Mouse (Mus musculus) midbrain, postnatal 0 days (tissue): ENCODE data around the gene Sval2. TPM values are rescaled to one million over a fixed set of nuclear protein-coding genes. Genes with fewer than 3 reads are reported as not detected.

Experiments used
- ATAC-seq: fragments of 200-750 bp; cut with Nextera tagmentation; 2 replicates; pipeline ENCODE4 v1.8.0; 2017; ENCODE audit warnings: moderate number of reproducible peaks, mild to moderate bottlenecking, moderate TSS enrichment, moderate library complexity; ENCODE audit not compliant: low FRiP score
- DNase-seq: peaks from one replicate; pipeline ENCODE4 v3.0.0-alpha.2; 2015; ENCODE audit warnings: low spot score
- H3K27ac ChIP-seq: fragments of 300-500 bp; sonication (generic); 2 replicates; pipeline ENCODE4 v1.5.1; 2014; ENCODE audit warnings: low read depth, mild to moderate bottlenecking, low read length, mixed read lengths
- H3K27me3 ChIP-seq: fragments of 300-500 bp; sonication (generic); 2 replicates; pipeline ENCODE4 v1.6.1; 2014; ENCODE audit warnings: low read length, control low read depth, mixed read lengths; ENCODE audit not compliant: insufficient read depth
- H3K36me3 ChIP-seq: fragments of 300-500 bp; sonication (generic); 2 replicates; pipeline ENCODE4 v1.6.1; 2014; ENCODE audit warnings: low read length, control low read depth, mixed read lengths; ENCODE audit not compliant: insufficient read depth
- H3K4me1 ChIP-seq: fragments of 300-500 bp; sonication (generic); 2 replicates; pipeline ENCODE4 v1.6.1; 2014; ENCODE audit warnings: mild to moderate bottlenecking, control low read depth, antibody characterized with exemption, low read length, mixed read lengths; ENCODE audit not compliant: insufficient read depth
- H3K4me2 ChIP-seq: fragments of 300-500 bp; sonication (generic); 2 replicates; pipeline ENCODE4 v1.6.1; 2014; ENCODE audit warnings: low read depth, mild to moderate bottlenecking, low read length, mixed read lengths; ENCODE audit not compliant: poor library complexity, severe bottlenecking
- H3K4me3 ChIP-seq: fragments of 300-500 bp; sonication (generic); 2 replicates; pipeline ENCODE4 v1.5.1; 2014; ENCODE audit warnings: low read depth, mild to moderate bottlenecking, low read length, moderate library complexity
- H3K9ac ChIP-seq: fragments of 300-500 bp; sonication (generic); replicated peaks from 2 replicates; pipeline ENCODE4 v1.6.1; 2014; ENCODE audit warnings: mild to moderate bottlenecking, low read length, moderate library complexity, mixed read lengths; ENCODE audit not compliant: poor library complexity, severe bottlenecking
- H3K9me3 ChIP-seq: fragments of 300-500 bp; sonication (generic); 2 replicates; pipeline ENCODE4 v1.6.1; 2016; ENCODE audit warnings: low read length, control low read depth
- CTCF ChIP-seq: IDR thresholded peaks from 2 replicates; pipeline ENCODE4 v1.5.1; 2016; ENCODE audit warnings: antibody characterized with exemption, mild to moderate bottlenecking
- WGBS: fragments of 180-500 bp; shearing (Covaris S2); extraction: QIAGEN DNeasy Blood & Tissue Kit; methylation state at CpG from one replicate; pipeline ENCODE4 v1.1.7; 2014; 5-methylcytosine and 5-hydroxymethylcytosine counted together
- polyA plus RNA-seq: library from polyadenylated mRNA; unstranded; fragments of >200 nt; fragmentation: Nextera tagmentation; extraction: Ambion mirVana; gene quantifications from 2 replicates; pipeline ENCODE4 v1.2.1, GENCODE M21; 2015
- total RNA-seq: library from RNA; depleted of rRNA; stranded (reverse); fragments of >200 nt; gene quantifications from 2 replicates; pipeline ENCODE4 v1.2.3, GENCODE M21; 2014; rRNA removed

The Sval2 gene
- total RNA-seq (not detected in 2 replicates), polyA plus RNA-seq (not detected in 2 replicates)

- Histone ChIP-seq H3K27me3 (no peaks in the 10 kb centered on the region), H3K9ac (no peak within 1 kb of the TSS), H3K9me3 (no peaks in the 10 kb centered on the region), H3K27ac (no peak within 1 kb of the TSS), H3K4me2 (no peak within 1 kb of the TSS), H3K36me3 (no peaks in the 10 kb centered on the region), H3K4me1 (no peaks in the 10 kb centered on the region), H3K4me3 (no peak within 1 kb of the TSS)
- DNase-seq (no peak), ATAC-seq (no peak)
- WGBS: 88% methylated on average over 3 of the region's 3 CpGs
- no peak for TF ChIP-seq CTCF
Measured at GRCm38 (mm10) chr6:41852689-41853088, at the start of gene Sval2. TSS of gene Sval2 (plus strand) at chr6:41852989.

- H3K4me3 ChIP-seq: no peak overlapping the region
- ATAC-seq (no peak), DNase-seq (no peak)
- H3K27ac ChIP-seq: no peak overlapping the region
- no peak for TF ChIP-seq CTCF
- H3K9me3 ChIP-seq: no peaks in the 10 kb centered on the region
- H3K27me3 ChIP-seq: no peaks in the 10 kb centered on the region
- H3K4me1 ChIP-seq: no peaks in the 10 kb centered on the region
- H3K36me3 ChIP-seq: no peaks in the 10 kb centered on the region
- H3K9ac ChIP-seq: no peak overlapping the region
- H3K4me2 ChIP-seq: no peak overlapping the region
Measured at GRCm38 (mm10) chr6:41824086-41824485, 28.7 kb upstream of the Sval2 start.

GRCm38 (mm10) chr6:41829516-41829915 lies 23.3 kb upstream of the Sval2 start:
- ATAC-seq: no peak
- Histone ChIP-seq H3K27ac (no peak overlapping the region), H3K36me3 (no peaks in the 10 kb centered on the region), H3K9me3 (no peaks in the 10 kb centered on the region), H3K4me1 (no peaks in the 10 kb centered on the region), H3K9ac (no peak overlapping the region), H3K4me3 (no peak overlapping the region), H3K27me3 (no peaks in the 10 kb centered on the region), H3K4me2 (no peak overlapping the region)
- 55% methylated on average over 2 of the region's 2 CpGs for WGBS
- DNase-seq: no peak
- no peak for TF ChIP-seq CTCF

- Histone ChIP-seq H3K27ac (no peak within 1 kb of the TSS), H3K27me3 (no peaks in the 10 kb centered on the region), H3K4me1 (no peaks in the 10 kb centered on the region), H3K9ac (no peak within 1 kb of the TSS), H3K36me3 (no peaks in the 10 kb centered on the region), H3K9me3 (no peaks in the 10 kb centered on the region), H3K4me2 (no peak within 1 kb of the TSS), H3K4me3 (no peak within 1 kb of the TSS)
- ATAC-seq (no peak), DNase-seq (no peak)
- no peak for TF ChIP-seq CTCF
- WGBS: 92% methylated on average over 2 of the region's 2 CpGs
Measured at GRCm38 (mm10) chr6:41847235-41847634, 5.6 kb upstream of the Sval2 start, which contains the start of gene Pip. TSS of gene Pip (plus strand) at chr6:41847535.

- Histone ChIP-seq H3K4me2 (no peak overlapping the region), H3K27me3 (no peaks in the 10 kb centered on the region), H3K36me3 (no peaks in the 10 kb centered on the region), H3K4me1 (no peaks in the 10 kb centered on the region), H3K9me3 (no peaks in the 10 kb centered on the region), H3K9ac (no peak overlapping the region), H3K4me3 (no peak overlapping the region), H3K27ac (no peak overlapping the region)
- WGBS: 84% methylated on average over 2 of the region's 2 CpGs
- DNase-seq: no peak
- no peak for ATAC-seq
- TF ChIP-seq CTCF: no peak
Measured at GRCm38 (mm10) chr6:41864038-41864437, 11.2 kb downstream of the Sval2 start.

- TF ChIP-seq CTCF: no peak
- Histone ChIP-seq H3K27me3 (no peaks in the 10 kb centered on the region), H3K9me3 (no peaks in the 10 kb centered on the region), H3K4me3 (no peak overlapping the region), H3K4me1 (no peaks in the 10 kb centered on the region), H3K36me3 (no peaks in the 10 kb centered on the region), H3K4me2 (no peak overlapping the region), H3K27ac (no peak overlapping the region), H3K9ac (no peak overlapping the region)
- no peak for ATAC-seq
- WGBS: 83% methylated on average over 5 of the region's 5 CpGs
- no peak for DNase-seq
Measured at GRCm38 (mm10) chr6:41911625-41912024, 58.8 kb downstream of the Sval2 start.

Other genes with a start within 250 kb of the Sval2 start
- gene Ephb6, start 247.5 kb upstream of the Sval2 start, total RNA-seq: 60.1 and 70.3 TPM in 2 replicates
- 32.0 and 39.1 TPM in 2 replicates for gene Ephb6, start 247.5 kb upstream of the Sval2 start, polyA plus RNA-seq
- gene Trpv6, start 216.6 kb upstream of the Sval2 start, total RNA-seq: 0.33 TPM in 1 of 2 replicates, not detected in the other
- 0.78 and 0.80 TPM in 2 replicates for gene Trpv6, start 216.6 kb upstream of the Sval2 start, polyA plus RNA-seq
- not detected in 2 replicates for gene Trpv5, start 172.2 kb upstream of the Sval2 start, total RNA-seq
- not detected in 2 replicates for gene Trpv5, start 172.2 kb upstream of the Sval2 start, polyA plus RNA-seq
- not detected in 2 replicates for gene Llcfc1, start 168.6 kb upstream of the Sval2 start, total RNA-seq
- gene Llcfc1, start 168.6 kb upstream of the Sval2 start, polyA plus RNA-seq: not detected in 2 replicates
- gene Kel, start 148.7 kb upstream of the Sval2 start, total RNA-seq: 0.24 TPM in 1 of 2 replicates, not detected in the other
- gene Kel, start 148.7 kb upstream of the Sval2 start, polyA plus RNA-seq: 0.22 TPM in 1 of 2 replicates, not detected in the other
- not detected in 2 replicates for gene Olfr459, start 77.8 kb upstream of the Sval2 start, total RNA-seq
- gene Olfr459, start 77.8 kb upstream of the Sval2 start, polyA plus RNA-seq: not detected in 2 replicates
- gene Pip, start 5.5 kb upstream of the Sval2 start, total RNA-seq: not detected in 2 replicates
- not detected in 2 replicates for gene Pip, start 5.5 kb upstream of the Sval2 start, polyA plus RNA-seq
- gene Sval1, start 98.6 kb downstream of the Sval2 start, total RNA-seq: not detected in 2 replicates
- gene Sval1, start 98.6 kb downstream of the Sval2 start, polyA plus RNA-seq: not detected in 2 replicates
- gene Sval3, start 115.2 kb downstream of the Sval2 start, total RNA-seq: not detected in 2 replicates
- gene Sval3, start 115.2 kb downstream of the Sval2 start, polyA plus RNA-seq: not detected in 2 replicates
- not detected in 2 replicates for gene Sva, start 185.4 kb downstream of the Sval2 start, total RNA-seq
- gene Sva, start 185.4 kb downstream of the Sval2 start, polyA plus RNA-seq: not detected in 2 replicates